ENCODE assay signal across 28 mouse cellular contexts in genomic region chr11:53426914-53427313, GRCm38 (mm10). TPM values are rescaled to one million over a fixed set of nuclear protein-coding genes. Genes with fewer than 3 reads are reported as not detected.
"Had no signal": no experiment of that assay in that cellular context is flagged by ENCODE, and none has a peak within 500 bp of the region (broad histone marks: within the 10 kb centered on the region; RNA-seq: fewer than 3 reads in every experiment).

No protein-coding gene starts in this region.

RNA-seq across cellular contexts. Expression of gene Gdf9, which starts 3.9 kb away (rescaled TPM):
- polyA plus RNA-seq: inflammation-experienced regulatory T-cells, adult 6 months had no signal

RNA-seq across cellular contexts. Expression of gene Leap2, which starts 3.9 kb away (rescaled TPM):
- total RNA-seq: gastrocnemius, adult 2 months; gastrocnemius, postnatal 10 days; gastrocnemius, postnatal 25 days; gastrocnemius, postnatal 4 days; granulocyte monocyte progenitor cell, adult 5-6 weeks; heart, adult 2 months; heart, postnatal 10 days; heart, postnatal 25 days; heart, postnatal 4 days; layer of hippocampus, adult 18-20 months; layer of hippocampus, adult 8-10 months; layer of hippocampus, postnatal 14 days; layer of hippocampus, postnatal 36 days; left cerebral cortex, adult 18-20 months; left cerebral cortex, adult 8-10 months; left cerebral cortex, postnatal 10 days; left cerebral cortex, postnatal 25 days; left cerebral cortex, postnatal 4 days had no signal
- polyA plus RNA-seq: frontal cortex, adult 2 months; heart, adult 2 months; hindbrain, embryonic 10.5 days; hindbrain, embryonic 12.5 days; hindbrain, embryonic 14.5 days; kidney, adult 2 months; limb, embryonic 11.5 days; limb, embryonic 15.5 days had no signal

RNA-seq across cellular contexts. Expression of gene Gm10447, which starts 30.0 kb away (rescaled TPM):
- total RNA-seq: gastrocnemius, adult 2 months; gastrocnemius, postnatal 10 days; gastrocnemius, postnatal 25 days; gastrocnemius, postnatal 4 days; granulocyte monocyte progenitor cell, adult 5-6 weeks; heart, adult 2 months; heart, postnatal 25 days; heart, postnatal 4 days; left cerebral cortex, postnatal 10 days; left cerebral cortex, postnatal 4 days had no signal
- polyA plus RNA-seq: heart, adult 2 months; hindbrain, embryonic 10.5 days; hindbrain, embryonic 16.5 days; inflammation-experienced regulatory T-cells, adult 6 months; kidney, embryonic 15.5 days had no signal

RNA-seq across cellular contexts. Expression of gene Shroom1, which starts 30.1 kb away (rescaled TPM):
- total RNA-seq: granulocyte monocyte progenitor cell, adult 5-6 weeks had no signal
